Mouse (Mus musculus) right cerebral cortex, postnatal 10 days (tissue): ENCODE results near the gene Cacna1c.

Experiments
- DNase-seq, 2 experiments: peaks; one replicate each; pipeline ENCODE4 v3.0.0; 2021; ENCODE audit warnings: low spot score in 2 of 2

Gene Cacna1c

GRCm38 (mm10) chr6:119099333-119099732, 96.9 kb downstream of the Cacna1c start:
- no peak for DNase-seq

- DNase-seq: no peak
Observed at GRCm38 (mm10) chr6:119096481-119096880, 99.7 kb downstream of the Cacna1c start.

- DNase-seq: no peak
Observed at GRCm38 (mm10) chr6:119095081-119095480, 101.1 kb downstream of the Cacna1c start.

- DNase-seq: peak; percentile 38 to 54
Observed at GRCm38 (mm10) chr6:119089173-119089572, 107.0 kb downstream of the Cacna1c start.

- no peak for DNase-seq
Observed at GRCm38 (mm10) chr6:119088381-119088780, 107.8 kb downstream of the Cacna1c start.

- DNase-seq: no peak
Observed at GRCm38 (mm10) chr6:119087919-119088318, 108.3 kb downstream of the Cacna1c start.

- no peak for DNase-seq
Observed at GRCm38 (mm10) chr6:119085789-119086188, 110.4 kb downstream of the Cacna1c start.

- DNase-seq: no peak
Observed at GRCm38 (mm10) chr6:119084532-119084931, 111.7 kb downstream of the Cacna1c start.

- no peak for DNase-seq
Observed at GRCm38 (mm10) chr6:119083559-119083958, 112.7 kb downstream of the Cacna1c start.

- DNase-seq: no peak
Observed at GRCm38 (mm10) chr6:119082662-119083061, 113.6 kb downstream of the Cacna1c start.

- no peak for DNase-seq
Observed at GRCm38 (mm10) chr6:119081650-119082049, 114.6 kb downstream of the Cacna1c start.

GRCm38 (mm10) chr6:119079626-119080025, 116.6 kb downstream of the Cacna1c start:
- DNase-seq: no peak

- no peak for DNase-seq
Observed at GRCm38 (mm10) chr6:119078912-119079311, 117.3 kb downstream of the Cacna1c start.

- DNase-seq: no peak
Observed at GRCm38 (mm10) chr6:119077231-119077630, 119.0 kb downstream of the Cacna1c start.

- no peak for DNase-seq
Observed at GRCm38 (mm10) chr6:119073419-119074071, 122.7 kb downstream of the Cacna1c start.

GRCm38 (mm10) chr6:119072772-119073171, 123.4 kb downstream of the Cacna1c start:
- DNase-seq: no peak

- DNase-seq: no peak
Observed at GRCm38 (mm10) chr6:119070771-119071170, 125.4 kb downstream of the Cacna1c start.

GRCm38 (mm10) chr6:119070351-119070750, 125.9 kb downstream of the Cacna1c start:
- DNase-seq: no peak

- no peak for DNase-seq
Observed at GRCm38 (mm10) chr6:119069145-119069544, 127.1 kb downstream of the Cacna1c start.

- DNase-seq: no peak
Observed at GRCm38 (mm10) chr6:119068650-119069049, 127.6 kb downstream of the Cacna1c start.

- no peak for DNase-seq
Observed at GRCm38 (mm10) chr6:119064961-119065360, 131.3 kb downstream of the Cacna1c start.

- DNase-seq: no peak
Observed at GRCm38 (mm10) chr6:119064430-119064829, 131.8 kb downstream of the Cacna1c start.

- DNase-seq: no peak
Observed at GRCm38 (mm10) chr6:119062695-119063094, 133.5 kb downstream of the Cacna1c start.

- no peak for DNase-seq
Observed at GRCm38 (mm10) chr6:119058896-119059295, 137.3 kb downstream of the Cacna1c start.
